Mouse (Mus musculus): ENCODE measurements around the gene Gmfg.

Gene Gmfg

GRCm38 (mm10) chr7:28437964-28438363, 717 bp downstream of the Gmfg start:
- DNase-seq (ENCODE audit: low read depth, low spot score) = no peak

GRCm38 (mm10) chr7:28438771-28439170, 1.5 kb downstream of the Gmfg start:
- DNase-seq (ENCODE audit: low read depth, low spot score) = no peak

DNA sequence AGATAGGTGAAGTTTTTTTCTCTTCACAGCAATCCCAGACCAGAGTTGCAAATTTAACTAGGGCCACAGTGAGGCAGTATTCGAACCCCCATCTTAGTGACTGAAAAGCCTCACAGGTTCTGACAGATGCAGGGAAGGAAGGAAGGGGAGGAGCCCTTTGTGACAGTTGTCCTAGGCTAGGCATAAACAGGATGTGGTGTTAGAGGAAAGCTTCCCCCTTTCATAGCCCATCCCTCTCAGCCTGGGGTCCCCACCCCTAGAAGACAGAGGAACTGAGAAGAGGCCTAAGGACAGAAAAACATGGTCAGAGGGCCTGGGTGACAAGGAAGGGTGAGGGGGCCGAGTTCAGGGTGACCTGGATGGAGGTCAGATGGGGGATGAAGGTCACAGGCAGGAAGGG, 3.5 kb downstream of the Gmfg start:
- no peak for DNase-seq (ENCODE audit: low read depth, low spot score)

GRCm38 (mm10) chr7:28441776-28442485, 4.7 kb downstream of the Gmfg start:
- no peak for DNase-seq (ENCODE audit: low read depth, low spot score)

- no peak for DNase-seq (ENCODE audit: low read depth, low spot score)
Observed at GRCm38 (mm10) chr7:28442688-28443087, 5.4 kb downstream of the Gmfg start.

- DNase-seq (ENCODE audit: low read depth, low spot score) = no peak
Observed at GRCm38 (mm10) chr7:28444344-28444974, 7.2 kb downstream of the Gmfg start.

DNA sequence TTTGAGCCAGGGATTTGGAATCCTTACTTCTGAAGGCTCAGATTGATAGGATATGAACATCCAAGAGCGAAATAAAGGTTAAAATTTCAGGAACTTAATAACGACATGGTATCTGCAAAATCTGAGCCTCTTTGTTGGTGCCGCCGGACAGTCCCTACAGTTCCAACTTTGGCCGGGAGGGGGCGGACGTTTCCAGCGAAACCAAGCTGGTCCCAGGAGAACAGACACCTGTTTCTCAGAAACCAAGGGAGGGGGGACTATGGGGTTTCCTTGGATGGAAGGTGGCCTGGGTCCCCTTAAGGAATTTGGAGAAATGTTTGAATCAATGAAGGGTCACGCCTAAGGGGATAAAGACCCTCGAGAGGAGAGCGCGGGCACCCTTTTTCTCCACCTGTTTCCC, 9.2 kb downstream of the Gmfg start:
- no peak for DNase-seq (ENCODE audit: low read depth, low spot score)

DNA sequence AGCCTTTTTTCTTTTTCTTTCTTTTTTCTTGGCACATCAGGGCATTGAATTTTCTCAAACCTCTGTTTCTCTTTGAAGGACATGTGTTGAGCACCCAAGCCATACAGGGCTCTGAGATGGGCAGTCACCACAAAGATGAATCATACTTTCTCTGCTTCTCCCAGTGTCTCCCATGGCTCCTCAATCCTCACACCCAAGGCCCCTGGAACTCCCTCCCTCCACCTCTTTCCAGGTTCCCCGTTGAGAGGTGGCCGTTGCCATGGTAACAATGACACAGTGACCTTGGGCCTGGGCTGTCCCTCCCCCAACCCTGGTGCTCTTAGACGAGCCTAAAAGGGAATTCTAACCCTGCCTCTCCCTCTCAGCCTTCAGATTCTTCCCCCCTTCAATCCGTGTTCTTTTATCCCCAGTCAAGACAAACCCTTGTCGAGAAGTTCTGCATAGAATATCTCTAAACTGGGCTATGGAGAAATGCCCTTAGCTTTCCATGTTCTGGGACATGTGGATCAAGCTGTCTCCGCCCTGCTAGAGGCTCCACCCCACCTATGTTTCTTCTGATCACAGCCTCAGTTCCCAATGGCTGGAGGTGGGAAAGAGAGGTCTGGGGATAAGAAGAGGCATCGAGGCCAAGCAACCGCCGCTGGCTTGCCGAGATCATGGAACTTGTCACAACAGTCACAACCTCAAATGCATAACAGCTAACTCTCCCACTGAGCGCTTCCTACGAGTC, 10.0 kb downstream of the Gmfg start:
- DNase-seq (ENCODE audit: low read depth, low spot score) = no peak

- no peak for DNase-seq (ENCODE audit: low read depth, low spot score)
Observed at GRCm38 (mm10) chr7:28447865-28448820, 10.9 kb downstream of the Gmfg start.

DNA sequence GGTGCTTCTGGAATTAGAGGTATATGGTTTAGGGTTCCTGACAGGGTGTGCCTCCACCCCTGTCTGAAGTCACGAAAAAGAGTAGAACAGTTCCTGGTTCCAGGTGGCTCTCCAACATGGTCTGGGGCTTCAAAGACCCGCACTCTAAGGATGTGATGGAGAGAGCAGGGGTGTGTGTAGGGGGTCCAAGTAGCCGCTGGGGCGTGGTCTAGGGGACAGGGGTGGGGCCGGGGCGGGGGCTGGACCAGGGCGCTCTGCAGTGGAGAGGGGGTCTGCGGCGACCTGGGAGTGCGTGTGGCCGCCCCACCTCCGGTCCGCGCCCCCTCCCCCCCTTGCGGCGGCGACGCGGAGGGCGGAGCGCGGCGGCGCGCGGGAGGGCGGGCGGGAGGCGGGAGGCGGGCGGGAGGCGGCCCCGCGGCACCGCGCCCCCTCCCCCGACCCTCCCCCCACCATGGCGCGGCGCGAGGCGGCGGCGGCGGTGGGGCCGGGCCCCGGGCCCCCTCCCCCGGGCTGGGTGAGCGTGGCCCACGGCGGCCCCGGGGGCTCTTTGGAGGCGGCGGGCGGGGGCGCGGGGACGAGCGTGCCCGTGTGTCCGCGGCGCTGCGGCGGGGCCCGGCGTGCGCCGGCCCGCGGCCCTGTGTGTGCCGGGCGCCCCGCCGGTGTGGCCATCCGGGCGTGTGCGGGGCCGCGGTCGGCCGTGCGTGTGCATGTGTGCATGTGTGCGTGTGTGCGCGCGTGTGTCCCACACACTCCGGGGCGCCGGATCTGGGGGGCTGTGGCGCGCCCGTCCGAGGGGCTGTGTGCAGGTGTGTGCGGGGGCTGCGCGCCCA, 14.5 kb downstream of the Gmfg start, which contains the start of gene Lrfn1:
Gene Lrfn1 (plus strand): TSS at position 450 of the 830 bp plus-strand sequence.
- no peak for DNase-seq (ENCODE audit: low read depth, low spot score)

DNA sequence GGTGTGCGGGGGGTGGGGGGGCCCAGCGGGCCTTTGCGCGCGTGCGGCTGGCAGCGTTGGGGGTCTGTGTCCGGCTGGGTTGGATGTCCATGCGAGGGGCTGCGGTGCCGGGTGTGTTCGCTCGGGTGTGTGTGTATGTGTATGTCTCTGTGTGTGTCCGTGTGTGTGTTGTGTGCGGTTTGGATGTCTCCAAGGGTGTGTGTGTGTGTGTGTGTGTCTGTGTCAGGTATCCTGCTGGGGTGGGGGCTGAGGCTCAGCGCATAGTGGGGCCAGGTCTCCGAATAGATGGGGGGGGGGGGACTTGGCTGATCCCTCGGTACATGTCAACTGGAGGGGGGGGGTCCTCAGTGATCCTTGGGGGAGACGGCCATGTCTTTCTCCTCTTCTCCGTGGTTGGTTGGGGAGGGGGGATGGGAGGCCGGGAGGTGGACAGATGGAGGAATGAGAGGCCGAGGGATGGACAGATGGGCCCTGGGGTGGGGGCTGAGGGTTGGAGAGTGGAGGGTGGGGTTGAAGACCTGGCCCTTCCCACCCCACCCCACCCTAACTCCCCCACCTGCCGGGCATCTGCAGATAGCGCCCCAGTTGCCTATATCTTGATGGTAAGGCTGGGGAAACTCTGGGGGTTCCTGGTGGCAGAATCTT, 15.2 kb downstream of the Gmfg start:
- DNase-seq (ENCODE audit: low read depth, low spot score) = no peak

- DNase-seq (ENCODE audit: low read depth, low spot score) = no peak
Observed at GRCm38 (mm10) chr7:28460361-28460760, 23.1 kb downstream of the Gmfg start.

GRCm38 (mm10) chr7:28462769-28463168, 25.5 kb downstream of the Gmfg start:
- DNase-seq (ENCODE audit: low read depth, low spot score) = no peak

GRCm38 (mm10) chr7:28464416-28465212, 27.4 kb downstream of the Gmfg start:
- peak; percentile 61 for DNase-seq (ENCODE audit: low read depth, low spot score)

DNA sequence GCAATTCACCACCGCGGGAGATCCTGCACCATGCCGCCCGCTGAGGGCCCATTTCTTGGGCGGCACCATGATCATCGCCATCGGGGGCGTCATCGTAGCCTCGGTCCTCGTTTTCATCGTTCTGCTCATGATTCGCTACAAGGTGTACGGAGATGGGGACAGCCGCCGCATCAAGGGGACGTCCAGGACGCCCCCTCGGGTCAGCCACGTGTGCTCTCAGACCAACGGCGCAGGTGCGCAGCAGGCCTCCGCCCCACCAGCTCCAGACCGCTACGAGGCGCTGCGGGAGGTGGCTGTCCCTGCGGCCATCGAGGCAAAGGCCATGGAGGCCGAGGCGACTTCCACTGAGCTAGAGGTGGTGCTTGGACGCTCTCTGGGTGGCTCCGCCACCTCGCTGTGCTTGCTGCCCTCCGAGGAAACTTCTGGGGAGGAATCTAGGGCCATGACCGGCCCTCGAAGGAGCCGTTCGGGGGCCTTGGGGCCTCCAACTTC, 29.5 kb downstream of the Gmfg start:
- DNase-seq (ENCODE audit: low read depth, low spot score) = no peak

- no peak for DNase-seq (ENCODE audit: low read depth, low spot score)
Observed at GRCm38 (mm10) chr7:28467213-28467751, 30.0 kb downstream of the Gmfg start.

- no peak for DNase-seq (ENCODE audit: low read depth, low spot score)
Observed at GRCm38 (mm10) chr7:28476191-28476590, 38.9 kb downstream of the Gmfg start.

- no peak for DNase-seq (ENCODE audit: low read depth, low spot score)
Observed at GRCm38 (mm10) chr7:28477363-28477762, 40.1 kb downstream of the Gmfg start.

DNA sequence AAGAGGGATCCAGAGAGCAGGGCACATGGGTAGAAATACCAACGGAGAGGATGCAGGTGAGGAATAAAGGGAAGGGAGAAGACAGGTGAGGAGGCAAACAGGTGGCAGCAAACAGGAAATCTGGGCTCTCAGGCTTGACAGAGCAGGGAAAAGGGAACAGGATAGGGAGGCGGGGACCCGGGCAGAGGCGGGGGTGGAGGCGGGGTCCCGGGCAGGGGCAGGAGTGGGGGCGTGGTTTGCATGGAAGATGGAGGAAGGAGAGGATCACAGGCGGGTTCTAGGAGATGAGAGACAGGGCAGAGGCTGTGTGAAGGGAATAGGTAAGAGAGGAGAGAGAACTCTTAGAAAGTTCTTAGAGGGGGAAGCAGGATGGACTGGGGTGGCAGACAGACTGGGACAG, 41.6 kb downstream of the Gmfg start:
- no peak for DNase-seq (ENCODE audit: low read depth, low spot score)
